Mouse (Mus musculus): ENCODE data around the gene Fignl1. TPM values are rescaled to one million over a fixed set of nuclear protein-coding genes. Genes with fewer than 3 reads are reported as not detected.

Gene Fignl1
- polyA plus RNA-seq, 1 experiment from 2014 or later, result 88.1 TPM

GRCm38 (mm10) chr11:11774893-11775292 lies 33.9 kb downstream of the Fignl1 start:
- Histone ChIP-seq H3K4me3 (no peak overlapping the region), H3K27me3 (no peaks in the 10 kb centered on the region), H3K27ac (no peak overlapping the region), H3K36me3 (no peaks in the 10 kb centered on the region), H3K9ac (no peak overlapping the region), H3K9me3 (no peaks in the 10 kb centered on the region), H3K4me2 (no peak overlapping the region), H3K4me1 (no peaks in the 10 kb centered on the region)
- no peak for ATAC-seq (ENCODE audit: borderline replicate concordance, extremely low read depth, low FRiP score, low TSS enrichment)
- 83% methylated on average over 5 of the region's 5 CpGs for WGBS

GRCm38 (mm10) chr11:11774384-11774783 lies 34.4 kb downstream of the Fignl1 start:
- H3K36me3 ChIP-seq, result no peaks in the 10 kb centered on the region
- H3K4me1 ChIP-seq, result no peaks in the 10 kb centered on the region
- H3K27ac ChIP-seq, result no peak overlapping the region
- no peak overlapping the region for H3K9ac ChIP-seq
- no peaks in the 10 kb centered on the region for H3K9me3 ChIP-seq
- ATAC-seq (ENCODE audit: borderline replicate concordance, extremely low read depth, low FRiP score, low TSS enrichment), result no peak
- no peak overlapping the region for H3K4me3 ChIP-seq
- no peaks in the 10 kb centered on the region for H3K27me3 ChIP-seq
- whole genome bisulfite sequencing, result 87% methylated on average over 4 of the region's 4 CpGs
- no peak overlapping the region for H3K4me2 ChIP-seq

GRCm38 (mm10) chr11:11772196-11772595 lies 36.6 kb downstream of the Fignl1 start:
- no peaks in the 10 kb centered on the region for H3K36me3 ChIP-seq
- H3K4me1 ChIP-seq, result no peaks in the 10 kb centered on the region
- no peaks in the 10 kb centered on the region for H3K9me3 ChIP-seq
- no peak overlapping the region for H3K4me2 ChIP-seq
- H3K27me3 ChIP-seq, result no peaks in the 10 kb centered on the region
- ATAC-seq (ENCODE audit: borderline replicate concordance, extremely low read depth, low FRiP score, low TSS enrichment), result no peak
- no peak overlapping the region for H3K9ac ChIP-seq
- no peak overlapping the region for H3K4me3 ChIP-seq
- WGBS, result 81% methylated on average over 4 of the region's 4 CpGs
- H3K27ac ChIP-seq, result no peak overlapping the region

- no peak for ATAC-seq (ENCODE audit: borderline replicate concordance, extremely low read depth, low FRiP score, low TSS enrichment)
- no peaks in the 10 kb centered on the region for H3K9me3 ChIP-seq
- 80% methylated on average over 3 of the region's 3 CpGs for WGBS
- no peak overlapping the region for H3K9ac ChIP-seq
- no peak overlapping the region for H3K27ac ChIP-seq
- no peaks in the 10 kb centered on the region for H3K4me1 ChIP-seq
- H3K4me3 ChIP-seq, result no peak overlapping the region
- no peaks in the 10 kb centered on the region for H3K27me3 ChIP-seq
- no peak overlapping the region for H3K4me2 ChIP-seq
- no peaks in the 10 kb centered on the region for H3K36me3 ChIP-seq
Observed at GRCm38 (mm10) chr11:11770691-11771090, 38.1 kb downstream of the Fignl1 start.

GRCm38 (mm10) chr11:11769281-11769680 lies 39.5 kb downstream of the Fignl1 start:
- WGBS, result 91% methylated on average over 20 of the region's 20 CpGs
- H3K9me3 ChIP-seq, result no peaks in the 10 kb centered on the region
- H3K4me2 ChIP-seq, result no peak overlapping the region
- H3K9ac ChIP-seq, result no peak overlapping the region
- ATAC-seq (ENCODE audit: borderline replicate concordance, extremely low read depth, low FRiP score, low TSS enrichment), result no peak
- no peaks in the 10 kb centered on the region for H3K27me3 ChIP-seq
- no peaks in the 10 kb centered on the region for H3K4me1 ChIP-seq
- H3K4me3 ChIP-seq, result no peak overlapping the region
- no peaks in the 10 kb centered on the region for H3K36me3 ChIP-seq
- H3K27ac ChIP-seq, result no peak overlapping the region

GRCm38 (mm10) chr11:11768057-11768456 lies 40.7 kb downstream of the Fignl1 start:
- Histone ChIP-seq H3K9me3 (no peaks in the 10 kb centered on the region), H3K36me3 (no peaks in the 10 kb centered on the region), H3K9ac (no peak overlapping the region), H3K4me1 (no peaks in the 10 kb centered on the region), H3K4me2 (no peak overlapping the region), H3K27ac (no peak overlapping the region), H3K27me3 (no peaks in the 10 kb centered on the region), H3K4me3 (no peak overlapping the region)
- WGBS, result 91% methylated on average over 2 of the region's 2 CpGs
- no peak for ATAC-seq (ENCODE audit: borderline replicate concordance, extremely low read depth, low FRiP score, low TSS enrichment)

- Histone ChIP-seq H3K27ac (no peak overlapping the region), H3K27me3 (no peaks in the 10 kb centered on the region), H3K4me2 (no peak overlapping the region), H3K4me3 (no peak overlapping the region), H3K36me3 (no peaks in the 10 kb centered on the region), H3K9me3 (no peaks in the 10 kb centered on the region), H3K4me1 (no peaks in the 10 kb centered on the region), H3K9ac (no peak overlapping the region)
- no peak for ATAC-seq (ENCODE audit: borderline replicate concordance, extremely low read depth, low FRiP score, low TSS enrichment)
Observed at GRCm38 (mm10) chr11:11766736-11767135, 42.0 kb downstream of the Fignl1 start.

- Histone ChIP-seq H3K9ac (no peak overlapping the region), H3K36me3 (no peaks in the 10 kb centered on the region), H3K27me3 (no peaks in the 10 kb centered on the region), H3K4me1 (no peaks in the 10 kb centered on the region), H3K27ac (no peak overlapping the region), H3K4me3 (no peak overlapping the region), H3K9me3 (no peaks in the 10 kb centered on the region), H3K4me2 (no peak overlapping the region)
- 88% methylated on average over 1 of the region's 1 CpGs for WGBS
- no peak for ATAC-seq (ENCODE audit: borderline replicate concordance, extremely low read depth, low FRiP score, low TSS enrichment)
Observed at GRCm38 (mm10) chr11:11766105-11766504, 42.7 kb downstream of the Fignl1 start.

GRCm38 (mm10) chr11:11765414-11765813 lies 43.3 kb downstream of the Fignl1 start:
- no peaks in the 10 kb centered on the region for H3K27me3 ChIP-seq
- H3K4me2 ChIP-seq, result no peak overlapping the region
- H3K27ac ChIP-seq, result no peak overlapping the region
- H3K4me3 ChIP-seq, result no peak overlapping the region
- 59% methylated on average over 1 of the region's 1 CpGs for WGBS
- H3K36me3 ChIP-seq, result no peaks in the 10 kb centered on the region
- H3K4me1 ChIP-seq, result no peaks in the 10 kb centered on the region
- no peaks in the 10 kb centered on the region for H3K9me3 ChIP-seq
- no peak for ATAC-seq (ENCODE audit: borderline replicate concordance, extremely low read depth, low FRiP score, low TSS enrichment)
- no peak overlapping the region for H3K9ac ChIP-seq

GRCm38 (mm10) chr11:11763211-11763666 lies 45.5 kb downstream of the Fignl1 start:
- no peaks in the 10 kb centered on the region for H3K4me1 ChIP-seq
- WGBS, result 66% methylated on average over 4 of the region's 4 CpGs
- H3K9ac ChIP-seq, result no peak overlapping the region
- H3K9me3 ChIP-seq, result no peaks in the 10 kb centered on the region
- no peaks in the 10 kb centered on the region for H3K27me3 ChIP-seq
- ATAC-seq (ENCODE audit: borderline replicate concordance, extremely low read depth, low FRiP score, low TSS enrichment), result no peak
- H3K27ac ChIP-seq, result no peak overlapping the region
- no peak overlapping the region for H3K4me2 ChIP-seq
- H3K36me3 ChIP-seq, result no peaks in the 10 kb centered on the region
- H3K4me3 ChIP-seq, result no peak overlapping the region

- Histone ChIP-seq H3K36me3 (no peaks in the 10 kb centered on the region), H3K27me3 (no peaks in the 10 kb centered on the region), H3K9me3 (no peaks in the 10 kb centered on the region), H3K4me1 (no peaks in the 10 kb centered on the region), H3K4me3 (no peak overlapping the region), H3K27ac (no peak overlapping the region), H3K4me2 (no peak overlapping the region), H3K9ac (no peak overlapping the region)
- ATAC-seq (ENCODE audit: borderline replicate concordance, extremely low read depth, low FRiP score, low TSS enrichment), result no peak
- 98% methylated on average over 1 of the region's 1 CpGs for WGBS
Observed at GRCm38 (mm10) chr11:11758883-11759282, 49.9 kb downstream of the Fignl1 start.

GRCm38 (mm10) chr11:11758121-11758520 lies 50.6 kb downstream of the Fignl1 start:
- ATAC-seq (ENCODE audit: borderline replicate concordance, extremely low read depth, low FRiP score, low TSS enrichment), result no peak
- Histone ChIP-seq H3K4me1 (no peaks in the 10 kb centered on the region), H3K9ac (no peak overlapping the region), H3K4me2 (no peak overlapping the region), H3K9me3 (no peaks in the 10 kb centered on the region), H3K27me3 (no peaks in the 10 kb centered on the region), H3K4me3 (no peak overlapping the region), H3K36me3 (no peaks in the 10 kb centered on the region), H3K27ac (no peak overlapping the region)
- 73% methylated on average over 6 of the region's 6 CpGs for WGBS

- H3K27me3 ChIP-seq, result no peaks in the 10 kb centered on the region
- 79% methylated on average over 5 of the region's 5 CpGs for WGBS
- H3K9ac ChIP-seq, result no peak overlapping the region
- no peak overlapping the region for H3K4me2 ChIP-seq
- H3K9me3 ChIP-seq, result no peaks in the 10 kb centered on the region
- H3K4me1 ChIP-seq, result no peaks in the 10 kb centered on the region
- no peak overlapping the region for H3K27ac ChIP-seq
- no peak for ATAC-seq (ENCODE audit: borderline replicate concordance, extremely low read depth, low FRiP score, low TSS enrichment)
- H3K36me3 ChIP-seq, result no peaks in the 10 kb centered on the region
- no peak overlapping the region for H3K4me3 ChIP-seq
Observed at GRCm38 (mm10) chr11:11752859-11753258, 55.9 kb downstream of the Fignl1 start.

Measured in lung, embryonic 15.5 days (tissue).